Mouse (Mus musculus): ENCODE measurements around the gene Hydin. TPM values are rescaled to one million over a fixed set of nuclear protein-coding genes. Genes with fewer than 3 reads are reported as not detected.

Hydin gene
- total and polyA plus RNA-seq, 3 experiments, result 9.5 to 17.3 (median 9.8) TPM

DNA sequence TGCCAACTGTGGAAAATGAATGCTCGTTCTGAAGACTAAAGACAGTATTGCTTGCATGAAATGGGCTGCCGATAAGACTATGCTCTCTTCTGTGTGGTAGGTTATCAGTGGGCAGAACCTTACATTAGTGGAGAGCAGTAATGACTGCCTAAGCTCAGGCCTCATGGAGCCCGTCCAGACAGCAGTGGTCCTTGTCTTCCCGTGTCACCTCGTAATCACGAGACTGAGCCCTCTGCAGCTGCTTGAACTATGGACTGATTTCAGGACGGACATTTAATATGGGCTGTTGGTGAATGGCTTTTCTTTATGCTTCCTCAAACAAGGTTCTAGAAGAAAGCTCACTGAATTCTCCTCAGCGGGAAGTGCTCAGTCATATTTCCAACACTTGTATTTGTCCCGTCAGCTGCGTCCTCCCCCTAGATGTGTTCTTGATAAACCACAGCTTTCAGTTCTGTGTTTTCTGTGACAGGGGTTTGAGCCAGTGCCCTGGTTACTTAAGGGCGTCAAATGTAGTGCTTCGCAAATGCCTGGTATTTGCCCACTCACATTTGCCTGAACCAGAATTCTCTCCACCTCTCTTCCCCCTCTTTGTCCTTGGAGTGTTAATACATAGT is 73.4 kb downstream of the Hydin start:
- peaks cover 0 to 10% of the 10 kb centered on the region in 2 experiments for H3K36me3 ChIP-seq (replicated peaks in 1 of 2; ENCODE audit: control insufficient read depth in 1 of 2, insufficient read depth in 1 of 2, low read length in 1 of 2)
- peak; percentile 90 for DNase-seq (ENCODE audit: extremely low read depth)
- no peaks in the 10 kb centered on the region for H3K27me3 ChIP-seq (replicated peaks)
- peak overlapping the region; percentile 55 for H3K9ac ChIP-seq (ENCODE audit: insufficient read depth, low read depth)
- peak overlapping the region; percentile 63 for H3K4me2 ChIP-seq (ENCODE audit: insufficient read depth, low read depth, poor library complexity, severe bottlenecking)
- no peaks in the 10 kb centered on the region for H3K79me2 ChIP-seq (replicated peaks; ENCODE audit: control insufficient read depth, extremely low read depth, insufficient read depth, poor library complexity, severe bottlenecking)
- peaks cover 12 to 50% of the 10 kb centered on the region in 2 experiments for H3K4me1 ChIP-seq (ENCODE audit: control insufficient read depth in 1 of 2, insufficient read depth in 2 of 2)
- dilution Hi-C loops (cut with MboI; ENCODE audit: extremely low pct_ligation_motif_present, extremely low pct_unique_long_range_greater_than_20kb, low sequenced_read_pairs), result no loop called here
- peaks cover 2% of the 10 kb centered on the region for H3K9me3 ChIP-seq (replicated peaks; ENCODE audit: low read length)
- H3K27ac ChIP-seq (ENCODE audit: insufficient read depth, low read depth), result peak overlapping the region; percentile 95
- TF ChIP-seq NELFE (IDR thresholded peaks at IDR 0.05; ENCODE audit: low read depth, low read length), result 0 out of 2 replicates have a peak, but pooled peaks have one; percentile 28
- TF ChIP-seq TBP (conservative IDR thresholded peaks at IDR 0.05; ENCODE audit: low read depth, low read length), result peak; percentile 59; the same call in 1 of the 2 replicates
- TF ChIP-seq RCOR1 (conservative IDR thresholded peaks at IDR 0.05; ENCODE audit: low read depth, low read length), result peak; percentile 78; the same call in 1 of the 2 replicates
- no peak for TF ChIP-seq USF2 (conservative IDR thresholded peaks at IDR 0.05; ENCODE audit: low read depth, low read length)
- no peak; the same call in 1 of the 2 replicates for TF ChIP-seq E2F4 (IDR thresholded peaks at IDR 0.05; ENCODE audit: insufficient replicate concordance, low read depth, low read length)
- TF ChIP-seq POLR2A (IDR thresholded peaks at IDR 0.05; ENCODE audit: low read depth, low read length), result peak; percentile 7
- peak; percentile 73; the same call in 1 of the 2 replicates for TF ChIP-seq MAZ (IDR thresholded peaks at IDR 0.05; ENCODE audit: low read depth, low read length)
- TF ChIP-seq HCFC1 (IDR thresholded peaks at IDR 0.05; ENCODE audit: low read depth, low read length), result peak; percentile 27; the same call in 1 of the 2 replicates
- TF ChIP-seq ELF1 (IDR thresholded peaks at IDR 0.05; ENCODE audit: low read depth, low read length), result peak; percentile 28; the same call in 1 of the 2 replicates
- peak; percentile 81 for TF ChIP-seq TCF12 (IDR thresholded peaks at IDR 0.05; ENCODE audit: low read depth, low read length)
- peak; percentile 53 for TF ChIP-seq ZMIZ1 (IDR thresholded peaks at IDR 0.05; ENCODE audit: low read depth, low read length)
- TF ChIP-seq BHLHE40 (IDR thresholded peaks at IDR 0.05; ENCODE audit: low read depth, low read length), result peak; percentile 81
- TF ChIP-seq POLR2AphosphoS2 (IDR thresholded peaks at IDR 0.05; ENCODE audit: low read depth, low read length), result no peak
- no peak; the same call in 1 of the 2 replicates for TF ChIP-seq CHD2 (IDR thresholded peaks at IDR 0.05; ENCODE audit: low read length)
- no peak for TF ChIP-seq MYC (IDR thresholded peaks at IDR 0.05; ENCODE audit: low read depth, low read length)
- TF ChIP-seq JUND (conservative IDR thresholded peaks at IDR 0.05; ENCODE audit: low read depth, low read length), result peak; percentile 45; the same call in 1 of the 2 replicates
- TF ChIP-seq PAX5 (IDR thresholded peaks at IDR 0.05; ENCODE audit: low read length), result no peak
- TF ChIP-seq IRF4 (IDR thresholded peaks at IDR 0.05; ENCODE audit: low read depth, low read length), result peak; percentile 98
- peak; percentile 72; the same call in 1 of the 2 replicates for TF ChIP-seq MAX (IDR thresholded peaks at IDR 0.05; ENCODE audit: low read length)
- TF ChIP-seq SIN3A (IDR thresholded peaks at IDR 0.05; ENCODE audit: low read length), result peak; percentile 77; the same call in 1 of the 2 replicates
- no peak for TF ChIP-seq CTCF (conservative IDR thresholded peaks at IDR 0.05 in 1 of 2, IDR thresholded peaks at IDR 0.05 in 1 of 2; ENCODE audit: low read depth in 2 of 2, low read length in 2 of 2)
- peak; percentile 3 for TF ChIP-seq RAD21 (IDR thresholded peaks at IDR 0.05; ENCODE audit: low read depth, low read length)
- no peak for TF ChIP-seq ZNF384 (IDR thresholded peaks at IDR 0.05; ENCODE audit: low read depth, low read length)
- TF ChIP-seq USF1 (IDR thresholded peaks at IDR 0.05; ENCODE audit: low read depth, low read length), result no peak
- no peak for TF ChIP-seq SMC3 (IDR thresholded peaks at IDR 0.05; ENCODE audit: low read depth, low read length)
- peak; percentile 96 for TF ChIP-seq EP300 (IDR thresholded peaks at IDR 0.05; ENCODE audit: low read length)
- TF ChIP-seq MXI1 (IDR thresholded peaks at IDR 0.05; ENCODE audit: low read depth, low read length), result 0 out of 2 replicates have a peak, but pooled peaks have one; percentile 31
- no peak for TF ChIP-seq CHD1 (IDR thresholded peaks at IDR 0.05; ENCODE audit: low read depth, low read length)
- peak; percentile 89 for TF ChIP-seq ETS1 (conservative IDR thresholded peaks at IDR 0.05; ENCODE audit: low read depth, low read length)
- peak; percentile 84 for TF ChIP-seq MEF2A (IDR thresholded peaks at IDR 0.05; ENCODE audit: borderline replicate concordance, low read depth, low read length)
- peak; percentile 69; the same call in 1 of the 2 replicates for TF ChIP-seq MAFK (IDR thresholded peaks at IDR 0.05; ENCODE audit: insufficient replicate concordance, low read length)
- 0 out of 2 replicates have a peak, but pooled peaks have one; percentile 15 for TF ChIP-seq UBTF (IDR thresholded peaks at IDR 0.05; ENCODE audit: low read depth, low read length)
- no peak for TF ChIP-seq GABPA (IDR thresholded peaks at IDR 0.05; ENCODE audit: insufficient replicate concordance, low read depth, low read length)
- peak; percentile 20; the same call in 1 of the 2 replicates for TF ChIP-seq JUN (IDR thresholded peaks at IDR 0.05; ENCODE audit: insufficient read depth, low read depth, low read length)
- TF ChIP-seq NRF1 (IDR thresholded peaks at IDR 0.05; ENCODE audit: low read depth, low read length), result no peak
- no peak for TF ChIP-seq ZKSCAN1 (IDR thresholded peaks at IDR 0.05; ENCODE audit: borderline replicate concordance, low read depth, low read length)
- no peak for TF ChIP-seq KAT2A (IDR thresholded peaks at IDR 0.05; ENCODE audit: insufficient replicate concordance, low read length)
- no peak for TF ChIP-seq ZC3H11A (IDR thresholded peaks at IDR 0.05; ENCODE audit: low read depth, low read length)
- in situ Hi-C loops (cut with MboI; ENCODE audit: low pct_ligation_motif_present, low pct_unique_long_range_greater_than_20kb, low sequenced_read_pairs), result no loop called here
- peak overlapping the region; percentile 5 to 22 (median 11) for H3K4me3 ChIP-seq (replicated peaks in 1 of 3; ENCODE audit: low read depth in 2 of 3, low read length in 2 of 3, poor library complexity in 1 of 3)

Measured in CH12.LX (cell line).